10 mouse cellular contexts compared by ENCODE assay signal in genomic region chr5:122318100-122318499, GRCm38 (mm10). TPM values are rescaled to one million over a fixed set of nuclear protein-coding genes. Genes with fewer than 3 reads are reported as not detected.
DNase-seq lines count a peak whose midpoint lies in the region; ATAC-seq and TF ChIP-seq lines count a peak whose summit lies in the region.
"Had no signal": no experiment of that assay in that cellular context is flagged by ENCODE, and none has a peak within 500 bp of the region (broad histone marks: within the 10 kb centered on the region; RNA-seq: fewer than 3 reads in every experiment).

No protein-coding gene starts in this region.

- no peak overlapping the region for H3K4me2 ChIP-seq in kidney, embryonic 15.5 days
- H3K4me2 ChIP-seq: embryonic facial prominence, embryonic 13.5 days; midbrain, embryonic 12.5 days had no signal

- H3K27ac ChIP-seq in kidney, adult 2 months (ENCODE audit: insufficient read depth, low read depth, low read length) = no peak overlapping the region
- no peak overlapping the region for H3K27ac ChIP-seq in kidney, embryonic 15.5 days
- H3K27ac ChIP-seq: midbrain, embryonic 12.5 days had no signal

- 73% methylated on average over 3 of the region's 3 CpGs for WGBS in kidney, adult 2 months
- 73% methylated on average over 3 of the region's 3 CpGs for WGBS in kidney, embryonic 15.5 days

- no peak overlapping the region for H3K4me3 ChIP-seq in kidney, adult 2 months (ENCODE audit: insufficient read depth, low read depth, low read length)
- H3K4me3 ChIP-seq in kidney, embryonic 15.5 days (replicated peaks) = no peak overlapping the region
- H3K4me3 ChIP-seq: embryonic facial prominence, embryonic 13.5 days; midbrain, embryonic 12.5 days had no signal

- peak; percentile 48 for DNase-seq in kidney, adult 2 months
- DNase-seq in NIH3T3 (ENCODE audit: low read depth) = peak; percentile 56
- DNase-seq in heart, postnatal 10 days = peak; percentile 51 to 57
- DNase-seq in natural killer cell, adult 2 months (ENCODE audit: low spot score in 2 of 2) = peak; percentile 60 to 79
- DNase-seq in frontal cortex, postnatal 14 days (ENCODE audit: low spot score in 2 of 2) = no peak
- no peak for DNase-seq in left cerebral cortex, adult 18-20 months (ENCODE audit: low spot score in 2 of 2)
- no peak for DNase-seq in urinary bladder, postnatal 10 days (ENCODE audit: low spot score)

- no peak for ATAC-seq in kidney, embryonic 15.5 days (replicated peaks; ENCODE audit: low FRiP score)

- no peaks in the 10 kb centered on the region for H3K36me3 ChIP-seq in kidney, adult 2 months (ENCODE audit: control insufficient read depth, insufficient read depth, low read length)
- peaks cover 64% of the 10 kb centered on the region for H3K36me3 ChIP-seq in kidney, embryonic 15.5 days

- no peaks in the 10 kb centered on the region for H3K9me3 ChIP-seq in kidney, embryonic 15.5 days (replicated peaks)
- H3K9me3 ChIP-seq: embryonic facial prominence, embryonic 13.5 days; midbrain, embryonic 12.5 days had no signal

- peaks cover 34% of the 10 kb centered on the region for H3K4me1 ChIP-seq in kidney, adult 2 months (ENCODE audit: control insufficient read depth, insufficient read depth, low read length)
- peaks cover 21% of the 10 kb centered on the region for H3K4me1 ChIP-seq in kidney, embryonic 15.5 days
- H3K4me1 ChIP-seq: midbrain, embryonic 12.5 days had no signal

- no peak for TF ChIP-seq POLR2A in kidney, adult 2 months (IDR thresholded peaks at IDR 0.05; ENCODE audit: low read depth, low read length)

- intact Hi-C loops in heart, postnatal 10 days (cut with DNase I) = no loop called here

- peak; percentile 59 for TF ChIP-seq CTCF in kidney, adult 2 months (conservative IDR thresholded peaks at IDR 0.05; ENCODE audit: insufficient read depth, insufficient read length, low read depth, low read length)

- no peaks in the 10 kb centered on the region for H3K27me3 ChIP-seq in kidney, adult 2 months (replicated peaks; ENCODE audit: control insufficient read depth, insufficient read depth, low read length)
- no peaks in the 10 kb centered on the region for H3K27me3 ChIP-seq in kidney, embryonic 15.5 days
- H3K27me3 ChIP-seq: embryonic facial prominence, embryonic 13.5 days; midbrain, embryonic 12.5 days had no signal

- H3K9ac ChIP-seq in kidney, embryonic 15.5 days = no peak overlapping the region
- H3K9ac ChIP-seq: midbrain, embryonic 12.5 days had no signal

RNA-seq across cellular contexts. Expression of gene Pptc7, which starts 33.9 kb away (rescaled TPM):
- polyA plus RNA-seq in kidney, adult 2 months (2012; rRNA removed) = 28.8 and 31.7 TPM in 2 replicates
- polyA plus RNA-seq in kidney, embryonic 15.5 days (2015; fragmentation: Nextera tagmentation; extraction: Ambion mirVana) = 8.2 and 9.1 TPM in 2 replicates
- total RNA-seq in heart, postnatal 10 days (2021) = 10 to 100 TPM; 63.4 to 83.1 TPM
- total RNA-seq in left cerebral cortex, adult 18-20 months (2021) = 10 to 100 TPM; 42.0 to 50.5 TPM

RNA-seq across cellular contexts. Expression of gene Rad9b, which starts 35.9 kb away (rescaled TPM):
- polyA plus RNA-seq in kidney, adult 2 months (2012; rRNA removed) = 4.2 and 4.5 TPM in 2 replicates
- 9.6 and 11.9 TPM in 2 replicates for polyA plus RNA-seq in kidney, embryonic 15.5 days (2015; fragmentation: Nextera tagmentation; extraction: Ambion mirVana)
- 1 to 10 TPM; 1.1 to 1.4 TPM for total RNA-seq in heart, postnatal 10 days (2021)
- 1 to 10 TPM; 2.5 to 4.0 TPM for total RNA-seq in left cerebral cortex, adult 18-20 months (2021)

RNA-seq across cellular contexts. Expression of gene Vps29, which starts 36.1 kb away (rescaled TPM):
- polyA plus RNA-seq in kidney, adult 2 months (2012; rRNA removed) = 111 and 133 TPM in 2 replicates
- 218 and 230 TPM in 2 replicates for polyA plus RNA-seq in kidney, embryonic 15.5 days (2015; fragmentation: Nextera tagmentation; extraction: Ambion mirVana)
- 100 to 1,000 TPM; 109 to 122 TPM for total RNA-seq in heart, postnatal 10 days (2021)
- 100 to 1,000 TPM; 181 to 216 TPM for total RNA-seq in left cerebral cortex, adult 18-20 months (2021)

RNA-seq across cellular contexts. Expression of gene Gpn3, which starts 53.6 kb away (rescaled TPM):
- 28.2 and 28.8 TPM in 2 replicates for polyA plus RNA-seq in kidney, adult 2 months (2012; rRNA removed)
- 69.7 and 74.6 TPM in 2 replicates for polyA plus RNA-seq in kidney, embryonic 15.5 days (2015; fragmentation: Nextera tagmentation; extraction: Ambion mirVana)
- 10 to 100 TPM; 24.3 to 25.5 TPM for total RNA-seq in heart, postnatal 10 days (2021)
- 10 to 100 TPM; 24.9 to 27.6 TPM for total RNA-seq in left cerebral cortex, adult 18-20 months (2021)

RNA-seq across cellular contexts. Expression of gene Tctn1, which starts 53.8 kb away (rescaled TPM):
- polyA plus RNA-seq in kidney, adult 2 months (2012; rRNA removed) = 18.2 and 23.2 TPM in 2 replicates
- 6.4 and 6.7 TPM in 2 replicates for polyA plus RNA-seq in kidney, embryonic 15.5 days (2015; fragmentation: Nextera tagmentation; extraction: Ambion mirVana)
- 1 to 10 TPM; 5.4 to 5.5 TPM for total RNA-seq in heart, postnatal 10 days (2021)
- total RNA-seq in left cerebral cortex, adult 18-20 months (2021) = 10 to 100 TPM; 10.3 to 14.6 TPM

Comparison
In these comparisons a context has a peak if more than half of its experiments do, and no peak if none do; other contexts are left out.
1. DNase-seq: peak in kidney, adult 2 months (single experiment), NIH3T3 (single experiment), heart, postnatal 10 days (2 of 2) and natural killer cell, adult 2 months (2 of 2); none in frontal cortex, postnatal 14 days (0 of 2), left cerebral cortex, adult 18-20 months (0 of 2) and urinary bladder, postnatal 10 days (single experiment).